Mouse (Mus musculus) forebrain, embryonic 15.5 days (tissue): ENCODE data around the gene Bglap3. TPM values are rescaled to one million over a fixed set of nuclear protein-coding genes. Genes with fewer than 3 reads are reported as not detected.

ENCODE experiments used
- ATAC-seq: fragments of 200-750 bp; cut with Nextera tagmentation; replicated peaks from 2 replicates; pipeline ENCODE4 v1.8.0; 2017; ENCODE audit warnings: mild to moderate bottlenecking, moderate TSS enrichment, moderate library complexity
- H3K27ac ChIP-seq: fragments of 300-500 bp; sonication (generic); replicated peaks from 2 replicates; pipeline ENCODE4 v1.5.1; 2015; ENCODE audit warnings: mild to moderate bottlenecking, inconsistent platforms
- H3K27me3 ChIP-seq: fragments of 300-500 bp; sonication (generic); 2 replicates; pipeline ENCODE4 v1.6.1; 2015; ENCODE audit warnings: inconsistent platforms
- H3K36me3 ChIP-seq: fragments of 300-500 bp; sonication (generic); 2 replicates; pipeline ENCODE4 v1.6.1; 2015; ENCODE audit warnings: mild to moderate bottlenecking, inconsistent platforms
- H3K4me1 ChIP-seq: fragments of 300-500 bp; sonication (generic); 2 replicates; pipeline ENCODE4 v1.6.1; 2015; ENCODE audit warnings: inconsistent platforms
- H3K4me2 ChIP-seq: fragments of 300-500 bp; sonication (generic); replicated peaks from 2 replicates; pipeline ENCODE4 v1.6.1; 2015; ENCODE audit warnings: mild to moderate bottlenecking, inconsistent platforms
- H3K4me3 ChIP-seq: fragments of 300-500 bp; sonication (generic); 2 replicates; pipeline ENCODE4 v1.5.1; 2015; ENCODE audit warnings: mild to moderate bottlenecking, inconsistent platforms
- H3K9ac ChIP-seq: fragments of 300-500 bp; sonication (generic); replicated peaks from 2 replicates; pipeline ENCODE4 v1.6.1; 2015; ENCODE audit warnings: mild to moderate bottlenecking, inconsistent platforms
- H3K9me3 ChIP-seq: fragments of 300-500 bp; sonication (generic); 2 replicates; pipeline ENCODE4 v1.6.1; 2016; ENCODE audit warnings: inconsistent platforms
- WGBS: fragments of 180-500 bp; shearing (Covaris S2); methylation state at CpG from one replicate; pipeline ENCODE4 v1.1.7; 2015; ENCODE audit warnings: mixed read lengths; 5-methylcytosine and 5-hydroxymethylcytosine counted together
- polyA plus RNA-seq: library from polyadenylated mRNA; unstranded; fragments of >200 nt; fragmentation: Nextera tagmentation; extraction: Ambion mirVana; gene quantifications from 2 replicates; pipeline ENCODE4 v1.2.1, GENCODE M21; 2015

The Bglap3 gene
- polyA plus RNA-seq, 1 experiment from 2014 or later: not detected

GRCm38 (mm10) chr3:88324951-88325405 is 47.6 kb downstream of the Bglap3 start, which contains the start of gene Glmp:
Glmp (plus strand) TSS chr3:88325023.
- peak within 1 kb of the TSS; percentile 70 for H3K4me2 ChIP-seq
- peaks cover 14% of the 10 kb centered on the region for H3K4me1 ChIP-seq
- peak; percentile 76 for ATAC-seq
- no peaks in the 10 kb centered on the region for H3K27me3 ChIP-seq
- H3K9me3 ChIP-seq: no peaks in the 10 kb centered on the region
- H3K4me3 ChIP-seq: peak within 1 kb of the TSS; percentile 52
- 2% methylated on average over 10 of the region's 10 CpGs for WGBS
- no peak within 1 kb of the TSS for H3K27ac ChIP-seq
- peak within 1 kb of the TSS; percentile 68 for H3K9ac ChIP-seq
- peaks cover 46% of the 10 kb centered on the region for H3K36me3 ChIP-seq

Other genes starting within 250 kb of the Bglap3 start
- 20.1 and 21.3 TPM in 2 replicates for gene Mef2d, start 230.4 kb downstream of the Bglap3 start, polyA plus RNA-seq
- 0.10 and 0.14 TPM in 2 replicates for gene Rhbg, start 118.0 kb downstream of the Bglap3 start, polyA plus RNA-seq
- gene Gm38392, start 85.5 kb downstream of the Bglap3 start, polyA plus RNA-seq: 0.23 TPM in 1 of 2 replicates, not detected in the other
- 9.2 and 9.6 TPM in 2 replicates for gene Tsacc, start 75.7 kb downstream of the Bglap3 start, polyA plus RNA-seq
- gene Cct3, start 75.6 kb downstream of the Bglap3 start, polyA plus RNA-seq: 523 and 531 TPM in 2 replicates
- 103 and 105 TPM in 2 replicates for gene Glmp, start 47.7 kb downstream of the Bglap3 start, polyA plus RNA-seq
- gene Tmem79, start 36.6 kb downstream of the Bglap3 start, polyA plus RNA-seq: 1.7 and 2.0 TPM in 2 replicates
- gene Smg5, start 36.5 kb downstream of the Bglap3 start, polyA plus RNA-seq: 59.8 and 65.1 TPM in 2 replicates
- 0.94 and 1.0 TPM in 2 replicates for gene Paqr6, start 8.2 kb downstream of the Bglap3 start, polyA plus RNA-seq
- not detected in 2 replicates for gene Bglap2, start 6.0 kb upstream of the Bglap3 start, polyA plus RNA-seq
- gene Bglap, start 11.7 kb upstream of the Bglap3 start, polyA plus RNA-seq: not detected in 2 replicates
- 55.1 and 64.8 TPM in 2 replicates for gene Pmf1, start 37.6 kb upstream of the Bglap3 start, polyA plus RNA-seq
- 31.3 and 33.2 TPM in 2 replicates for gene Slc25a44, start 52.4 kb upstream of the Bglap3 start, polyA plus RNA-seq
- gene Sema4a, start 88.4 kb upstream of the Bglap3 start, polyA plus RNA-seq: 16.3 and 17.7 TPM in 2 replicates
- gene Lmna, start 137.2 kb upstream of the Bglap3 start, polyA plus RNA-seq: 23.4 and 27.5 TPM in 2 replicates
- 50.6 and 55.6 TPM in 2 replicates for gene Mex3a, start 159.7 kb upstream of the Bglap3 start, polyA plus RNA-seq
- 0.15 and 0.28 TPM in 2 replicates for gene Rab25, start 175.6 kb upstream of the Bglap3 start, polyA plus RNA-seq
- gene Lamtor2, start 180.3 kb upstream of the Bglap3 start, polyA plus RNA-seq: 169 and 187 TPM in 2 replicates
- 45.8 and 47.6 TPM in 2 replicates for gene Ubqln4, start 181.0 kb upstream of the Bglap3 start, polyA plus RNA-seq
- gene Ssr2, start 203.1 kb upstream of the Bglap3 start, polyA plus RNA-seq: 133 and 134 TPM in 2 replicates
- gene Arhgef2, start 233.2 kb upstream of the Bglap3 start, polyA plus RNA-seq: 192 and 193 TPM in 2 replicates